Mouse (Mus musculus): Measurements from ENCODE around the gene Reg3g. TPM values are rescaled to one million over a fixed set of nuclear protein-coding genes. Genes with fewer than 3 reads are reported as not detected.

The Reg3g gene
- polyA plus RNA-seq (2015; fragmentation: Nextera tagmentation; extraction: Ambion mirVana) = not detected in 2 replicates

DNA sequence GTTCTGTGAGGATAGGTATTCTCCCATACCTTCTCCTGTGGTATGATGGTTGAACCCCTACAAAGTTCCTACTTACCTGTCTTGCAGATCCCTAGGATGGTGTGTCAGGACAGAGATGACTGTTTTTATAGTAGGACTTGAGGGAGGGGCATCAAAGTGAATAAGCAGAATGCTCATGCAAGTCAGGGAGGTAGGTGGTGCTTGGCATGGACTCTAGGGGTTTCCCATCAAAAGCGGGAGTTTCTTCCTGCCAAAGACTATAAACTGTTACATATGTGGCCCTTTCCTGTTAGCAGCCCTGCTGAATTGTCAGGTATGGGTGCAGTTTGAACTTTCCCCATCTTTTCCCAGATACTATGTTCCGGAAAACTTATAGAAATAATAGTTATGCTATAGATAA lies at the start of gene Reg3g:
Gene Reg3g (minus strand): TSS at position 101 of the 400 bp plus-strand sequence.
- Histone ChIP-seq H3K27ac (no peak within 1 kb of the TSS), H3K4me2 (no peak within 1 kb of the TSS), H3K36me3 (replicated peaks) (no peaks in the 10 kb centered on the region), H3K4me3 (no peak within 1 kb of the TSS), H3K9ac (no peak within 1 kb of the TSS), H3K4me1 (no peaks in the 10 kb centered on the region), H3K9me3 (no peaks in the 10 kb centered on the region), H3K27me3 (replicated peaks) (no peaks in the 10 kb centered on the region)
- 85% methylated on average over 2 of the region's 2 CpGs for WGBS
- ATAC-seq (replicated peaks) = no peak

DNA sequence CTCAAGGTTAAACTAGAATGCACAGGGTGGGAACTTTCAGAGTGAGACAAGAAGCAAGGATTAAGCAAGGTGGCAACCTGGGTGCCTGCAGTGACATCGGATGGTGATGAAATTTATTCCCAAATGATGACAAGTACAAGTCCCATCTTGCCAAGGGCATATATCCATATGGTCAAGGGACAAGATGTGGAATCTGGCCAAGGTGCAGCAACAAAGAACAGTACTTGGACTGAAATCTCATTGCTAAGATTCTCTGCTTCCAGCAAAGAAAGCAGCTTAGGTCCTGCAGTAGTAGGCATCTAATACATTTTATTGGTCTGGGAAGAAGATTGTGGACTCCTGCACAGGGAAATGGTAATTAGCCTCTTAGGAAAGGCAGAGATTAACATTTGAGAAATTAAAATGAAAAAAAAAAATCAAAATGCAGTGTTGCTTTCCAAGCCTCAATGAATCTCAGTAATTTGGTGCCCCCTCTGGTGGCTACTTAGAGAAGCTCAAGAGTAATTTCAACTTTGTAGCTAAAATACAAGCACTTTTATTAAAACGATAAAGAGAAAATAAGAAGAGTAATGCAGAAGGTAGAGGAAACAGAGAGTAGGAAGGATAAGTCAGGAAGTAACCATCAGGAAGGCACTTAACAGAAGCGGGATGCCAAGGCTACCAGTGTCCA lies 47.2 kb upstream of the Reg3g start:
- Histone ChIP-seq H3K27me3 (replicated peaks) (no peaks in the 10 kb centered on the region), H3K27ac (no peak overlapping the region), H3K4me3 (no peak overlapping the region), H3K9me3 (no peaks in the 10 kb centered on the region), H3K4me2 (no peak overlapping the region), H3K9ac (no peak overlapping the region), H3K36me3 (replicated peaks) (no peaks in the 10 kb centered on the region), H3K4me1 (no peaks in the 10 kb centered on the region)
- WGBS = 71% methylated on average over 3 of the region's 3 CpGs
- ATAC-seq (replicated peaks) = no peak

GRCm38 (mm10) chr6:78512833-78513232 lies 44.2 kb upstream of the Reg3g start:
- 12% methylated on average over 3 of the region's 3 CpGs for WGBS
- H3K9me3 ChIP-seq = no peaks in the 10 kb centered on the region
- no peak overlapping the region for H3K27ac ChIP-seq
- no peak overlapping the region for H3K4me3 ChIP-seq
- H3K4me2 ChIP-seq = no peak overlapping the region
- no peaks in the 10 kb centered on the region for H3K36me3 ChIP-seq (replicated peaks)
- H3K9ac ChIP-seq = no peak overlapping the region
- ATAC-seq (replicated peaks) = no peak; the same call in 1 of the 2 replicates
- no peaks in the 10 kb centered on the region for H3K4me1 ChIP-seq
- H3K27me3 ChIP-seq (replicated peaks) = no peaks in the 10 kb centered on the region

DNA sequence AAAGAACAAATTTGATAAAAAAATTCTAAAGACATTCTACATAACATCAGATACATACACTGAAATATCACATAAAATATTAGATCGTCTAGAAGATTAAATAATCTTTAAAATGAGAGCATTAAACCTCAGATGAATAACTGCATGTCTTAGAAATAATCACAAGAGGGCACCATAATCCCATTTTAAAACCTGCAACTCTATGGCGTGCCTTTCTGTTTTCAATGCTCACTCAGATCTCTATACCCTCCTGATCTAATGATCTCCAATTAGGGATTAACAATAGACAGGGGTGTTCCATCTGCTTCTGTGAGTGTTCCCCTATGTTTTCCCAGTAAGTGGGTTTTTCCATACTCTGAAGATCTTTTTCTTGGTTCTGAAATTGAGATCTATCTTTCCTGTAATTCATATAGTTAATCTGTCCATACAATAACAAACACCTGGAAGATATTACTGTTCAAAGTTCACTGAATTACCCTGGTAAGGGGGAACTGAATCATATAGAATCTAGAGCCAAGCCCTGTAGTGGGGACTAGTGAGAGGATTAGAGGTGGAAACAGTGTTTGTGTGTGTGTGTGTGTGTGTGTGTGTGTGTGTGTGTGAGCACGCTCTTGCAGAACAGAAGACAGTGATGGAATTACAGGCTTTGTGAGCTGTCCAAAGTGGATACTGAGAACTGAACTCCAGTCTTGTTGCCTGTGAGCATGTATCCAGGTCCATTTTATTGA lies 41.7 kb upstream of the Reg3g start:
- no peaks in the 10 kb centered on the region for H3K4me1 ChIP-seq
- WGBS = 68% methylated on average over 3 of the region's 3 CpGs
- no peak overlapping the region for H3K4me2 ChIP-seq
- H3K9ac ChIP-seq = no peak overlapping the region
- no peaks in the 10 kb centered on the region for H3K27me3 ChIP-seq (replicated peaks)
- no peaks in the 10 kb centered on the region for H3K36me3 ChIP-seq (replicated peaks)
- H3K27ac ChIP-seq = no peak overlapping the region
- no peak overlapping the region for H3K4me3 ChIP-seq
- H3K9me3 ChIP-seq = no peaks in the 10 kb centered on the region
- no peak for ATAC-seq (replicated peaks)

DNA sequence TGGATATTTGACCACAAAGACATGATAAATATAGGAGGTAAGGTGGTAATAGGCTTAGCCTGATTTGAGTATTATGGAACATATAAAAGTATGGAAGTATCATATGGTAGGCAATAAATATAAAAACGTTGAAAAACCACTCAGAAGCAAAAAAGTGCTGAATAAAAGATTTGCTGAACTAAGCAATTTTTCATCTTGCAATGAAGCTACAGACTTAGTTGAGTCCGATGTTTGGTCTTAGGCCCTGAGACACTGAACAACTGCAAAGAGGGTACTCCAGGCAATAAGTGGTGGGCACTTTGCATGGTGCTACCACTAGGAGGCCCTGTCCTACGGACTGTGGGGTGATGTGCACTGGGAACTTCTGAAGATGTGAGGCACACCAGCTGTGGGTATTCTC lies 37.1 kb upstream of the Reg3g start:
- no peaks in the 10 kb centered on the region for H3K4me1 ChIP-seq
- ATAC-seq (replicated peaks) = no peak
- no peak overlapping the region for H3K27ac ChIP-seq
- H3K36me3 ChIP-seq (replicated peaks) = no peaks in the 10 kb centered on the region
- 58% methylated on average over 3 of the region's 3 CpGs for WGBS
- no peak overlapping the region for H3K4me2 ChIP-seq
- no peaks in the 10 kb centered on the region for H3K9me3 ChIP-seq
- H3K4me3 ChIP-seq = no peak overlapping the region
- H3K27me3 ChIP-seq (replicated peaks) = no peaks in the 10 kb centered on the region
- H3K9ac ChIP-seq = no peak overlapping the region

- Histone ChIP-seq H3K4me1 (no peaks in the 10 kb centered on the region), H3K27me3 (replicated peaks) (no peaks in the 10 kb centered on the region), H3K4me3 (no peak overlapping the region), H3K4me2 (no peak overlapping the region), H3K36me3 (replicated peaks) (no peaks in the 10 kb centered on the region), H3K27ac (no peak overlapping the region), H3K9me3 (no peaks in the 10 kb centered on the region), H3K9ac (no peak overlapping the region)
- ATAC-seq (replicated peaks) = no peak
- 91% methylated on average over 3 of the region's 3 CpGs for WGBS
These were observed 26.0 kb upstream of the Reg3g start for GRCm38 (mm10) chr6:78494633-78495032.

DNA sequence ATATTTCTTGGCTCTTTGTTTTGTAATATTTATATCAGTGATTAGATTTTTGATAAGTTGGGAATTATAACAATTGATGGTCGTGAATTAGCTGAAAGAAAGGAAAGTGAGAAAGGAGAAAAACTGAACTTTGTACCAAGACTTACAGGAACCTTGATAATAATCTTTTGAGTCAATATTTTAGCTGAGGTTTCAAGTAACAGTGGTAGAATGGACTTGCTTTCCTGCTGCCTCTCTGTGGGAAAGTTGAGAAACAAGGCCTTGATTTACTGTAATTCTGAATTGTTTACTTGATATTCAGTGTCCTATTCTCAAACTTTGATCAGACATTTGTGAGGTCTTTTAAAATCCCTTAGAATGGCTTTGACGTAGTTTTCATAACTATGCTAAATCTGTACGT lies 615 bp upstream of the Reg3g start:
- Histone ChIP-seq H3K4me2 (no peak overlapping the region), H3K9me3 (no peaks in the 10 kb centered on the region), H3K4me3 (no peak overlapping the region), H3K4me1 (no peaks in the 10 kb centered on the region), H3K27ac (no peak overlapping the region), H3K27me3 (replicated peaks) (no peaks in the 10 kb centered on the region), H3K9ac (no peak overlapping the region), H3K36me3 (replicated peaks) (no peaks in the 10 kb centered on the region)
- 84% methylated on average over 3 of the region's 3 CpGs for WGBS
- ATAC-seq (replicated peaks) = no peak

DNA sequence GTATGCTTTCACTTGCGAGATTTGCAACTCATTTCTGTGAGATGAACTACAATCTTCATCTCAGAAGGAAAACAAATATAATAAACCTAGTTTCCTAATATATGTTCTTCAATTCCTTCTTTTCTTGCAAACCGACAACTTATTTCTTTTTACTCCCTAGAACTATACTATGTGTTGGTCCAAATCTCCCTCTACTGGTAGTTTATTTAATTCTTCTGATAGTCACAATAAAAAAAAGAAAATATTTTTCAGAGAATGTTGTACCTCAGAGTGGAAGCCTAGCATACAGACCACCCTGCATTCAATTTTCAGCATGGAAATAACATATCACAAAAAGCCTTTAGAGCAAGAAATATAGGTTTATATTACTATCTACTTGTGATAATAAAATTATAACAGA lies 5.4 kb downstream of the Reg3g start:
- Histone ChIP-seq H3K4me1 (no peaks in the 10 kb centered on the region), H3K9ac (no peak overlapping the region), H3K9me3 (no peaks in the 10 kb centered on the region)

GRCm38 (mm10) chr6:78462360-78462759 lies 6.3 kb downstream of the Reg3g start:
- no peak for ATAC-seq (replicated peaks)
- no peak overlapping the region for H3K27ac ChIP-seq
- no peak overlapping the region for H3K4me2 ChIP-seq
- H3K9ac ChIP-seq = no peak overlapping the region
- H3K4me3 ChIP-seq = no peak overlapping the region
- no peaks in the 10 kb centered on the region for H3K4me1 ChIP-seq
- no peaks in the 10 kb centered on the region for H3K9me3 ChIP-seq
- 84% methylated on average over 2 of the region's 2 CpGs for WGBS
- H3K36me3 ChIP-seq (replicated peaks) = no peaks in the 10 kb centered on the region
- H3K27me3 ChIP-seq (replicated peaks) = no peaks in the 10 kb centered on the region

More for the DNA sequence above, 5.4 kb downstream of the Reg3g start:
- Histone ChIP-seq H3K4me2 (no peak overlapping the region), H3K36me3 (replicated peaks) (no peaks in the 10 kb centered on the region), H3K27ac (no peak overlapping the region), H3K4me3 (no peak overlapping the region), H3K27me3 (replicated peaks) (no peaks in the 10 kb centered on the region)
- no peak for ATAC-seq (replicated peaks)
- WGBS = 81% methylated on average over 2 of the region's 2 CpGs

GRCm38 (mm10) chr6:78460191-78460825 lies 8.4 kb downstream of the Reg3g start:
- Histone ChIP-seq H3K9me3 (no peaks in the 10 kb centered on the region), H3K4me2 (no peak overlapping the region), H3K36me3 (replicated peaks) (no peaks in the 10 kb centered on the region), H3K4me1 (no peaks in the 10 kb centered on the region), H3K27me3 (replicated peaks) (no peaks in the 10 kb centered on the region), H3K9ac (no peak overlapping the region), H3K27ac (no peak overlapping the region), H3K4me3 (no peak overlapping the region)
- no peak; the same call in 1 of the 2 replicates for ATAC-seq (replicated peaks)
- 24% methylated on average over 3 of the region's 3 CpGs for WGBS

DNA sequence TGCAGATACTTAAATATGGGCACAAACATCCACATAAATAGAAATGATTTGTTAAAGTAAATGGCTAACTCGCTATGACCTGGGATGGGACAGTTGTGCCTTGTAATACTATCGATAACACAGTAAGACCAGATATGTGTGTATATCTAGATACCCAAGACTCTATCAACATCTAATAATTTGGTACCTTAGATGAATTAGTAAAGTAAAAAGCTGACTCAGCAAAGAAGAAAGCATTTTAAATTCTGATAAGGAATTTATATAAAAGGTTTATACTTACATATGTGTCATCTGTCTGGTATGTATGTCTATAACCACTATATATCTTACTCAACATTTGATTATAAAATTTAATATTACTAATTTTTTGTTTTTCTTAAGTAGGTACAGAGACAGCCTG lies 15.9 kb downstream of the Reg3g start:
- Histone ChIP-seq H3K9me3 (no peaks in the 10 kb centered on the region), H3K9ac (no peak overlapping the region), H3K4me1 (no peaks in the 10 kb centered on the region), H3K4me2 (no peak overlapping the region), H3K27ac (no peak overlapping the region), H3K27me3 (replicated peaks) (no peaks in the 10 kb centered on the region), H3K4me3 (no peak overlapping the region), H3K36me3 (replicated peaks) (no peaks in the 10 kb centered on the region)
- no peak for ATAC-seq (replicated peaks)
- 93% methylated on average over 2 of the region's 2 CpGs for WGBS

- Histone ChIP-seq H3K27ac (no peak overlapping the region), H3K36me3 (replicated peaks) (no peaks in the 10 kb centered on the region), H3K27me3 (replicated peaks) (no peaks in the 10 kb centered on the region), H3K9ac (no peak overlapping the region), H3K9me3 (no peaks in the 10 kb centered on the region), H3K4me3 (no peak overlapping the region), H3K4me2 (no peak overlapping the region), H3K4me1 (no peaks in the 10 kb centered on the region)
- no peak for ATAC-seq (replicated peaks)
These were observed 20.3 kb downstream of the Reg3g start for GRCm38 (mm10) chr6:78448409-78448808.

All from midbrain, embryonic 15.5 days (tissue).